Mouse (Mus musculus) limb, embryonic 14.5 days (tissue): ENCODE data around the gene Plekha4. TPM values are rescaled to one million over a fixed set of nuclear protein-coding genes. Genes with fewer than 3 reads are reported as not detected.

Experiments used
- ATAC-seq: fragments of 200-750 bp; cut with Nextera tagmentation; 2 replicates; pipeline ENCODE4 v1.8.0; 2017; ENCODE audit warnings: low read depth, moderate number of reproducible peaks, moderate TSS enrichment; ENCODE audit not compliant: low FRiP score
- DNase-seq: peaks from one replicate; pipeline ENCODE4 v3.0.0-alpha.2; 2015; ENCODE audit warnings: low spot score
- H3K27ac ChIP-seq: fragments of 300-500 bp; sonication (generic); replicated peaks from 2 replicates; pipeline ENCODE4 v1.5.1; 2014; ENCODE audit warnings: low read depth, mild to moderate bottlenecking, low read length, moderate library complexity, mixed read lengths
- H3K27me3 ChIP-seq: fragments of 300-500 bp; sonication (generic); 2 replicates; pipeline ENCODE4 v1.6.1; 2014; ENCODE audit warnings: low read length, mixed read lengths; ENCODE audit not compliant: control insufficient read depth, insufficient read depth
- H3K36me3 ChIP-seq: fragments of 300-500 bp; sonication (generic); 2 replicates; pipeline ENCODE4 v1.6.1; 2014; ENCODE audit warnings: mild to moderate bottlenecking, low read length, moderate library complexity, mixed read lengths; ENCODE audit not compliant: control insufficient read depth, insufficient read depth
- H3K4me1 ChIP-seq: fragments of 300-500 bp; sonication (generic); 2 replicates; pipeline ENCODE4 v1.6.1; 2014; ENCODE audit warnings: antibody characterized with exemption, low read length, mixed read lengths; ENCODE audit not compliant: control insufficient read depth, insufficient read depth
- H3K4me2 ChIP-seq: fragments of 300-500 bp; sonication (generic); replicated peaks from 2 replicates; pipeline ENCODE4 v1.6.1; 2014; ENCODE audit warnings: low read depth, mild to moderate bottlenecking, low read length, moderate library complexity; ENCODE audit not compliant: severe bottlenecking
- H3K4me3 ChIP-seq: fragments of 300-500 bp; sonication (generic); replicated peaks from 2 replicates; pipeline ENCODE4 v1.5.1; 2014; ENCODE audit warnings: low read length
- H3K9ac ChIP-seq: fragments of 300-500 bp; sonication (generic); 2 replicates; pipeline ENCODE4 v1.6.1; 2014; ENCODE audit warnings: mild to moderate bottlenecking, low read depth, low read length, moderate library complexity; ENCODE audit not compliant: severe bottlenecking
- H3K9me3 ChIP-seq: fragments of 300-500 bp; sonication (generic); 2 replicates; pipeline ENCODE4 v1.6.1; 2016; ENCODE audit warnings: low read length; ENCODE audit not compliant: control insufficient read depth
- POLR2A ChIP-seq: fragments of 200-500 bp; IDR thresholded peaks from 2 replicates; pipeline ENCODE4 v1.8.0; 2012; ENCODE audit warnings: inconsistent platforms, mild to moderate bottlenecking, moderate library complexity, borderline replicate concordance; ENCODE audit not compliant: insufficient read depth, insufficient read length; ENCODE audit errors: extremely low read depth
- WGBS: fragments of 180-500 bp; shearing (Covaris S2); extraction: QIAGEN DNeasy Blood & Tissue Kit; methylation state at CpG from one replicate; pipeline ENCODE4 v1.1.7; 2014; 5-methylcytosine and 5-hydroxymethylcytosine counted together
- polyA plus RNA-seq, 2 experiments: library from polyadenylated mRNA; depleted of rRNA in 1 of 2; stranded (reverse) in 1 of 2; unstranded in 1 of 2; fragments of >200 nt; fragmentation: Nextera tagmentation in 1 of 2; extraction: Ambion mirVana in 1 of 2; gene quantifications; 2 replicates each; pipeline versions ENCODE4 v1.2.1 to v1.2.3; 2012 to 2014

The Plekha4 gene
- polyA plus RNA-seq, 2 experiments: 4.6 to 13.1 TPM

DNA sequence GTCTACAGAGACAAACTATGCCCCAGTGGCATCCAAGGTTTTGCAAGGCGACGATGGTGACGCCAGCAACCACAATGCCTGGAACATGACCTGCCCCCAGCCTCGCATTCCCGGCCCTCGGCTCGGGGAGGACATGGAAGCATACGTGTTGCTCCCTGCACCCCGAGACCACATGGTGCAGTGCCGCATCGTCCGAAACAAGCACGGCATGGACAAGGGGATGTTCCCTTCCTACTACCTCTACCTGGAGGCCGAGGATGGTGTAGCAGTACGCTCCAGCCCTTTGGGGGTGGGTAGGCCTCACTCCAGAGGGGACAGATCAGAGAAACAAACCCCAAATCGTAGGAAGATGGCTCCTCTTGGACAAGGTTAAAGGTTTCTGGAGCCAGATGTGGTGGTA lies 7.5 kb upstream of the Plekha4 start:
- TF ChIP-seq POLR2A: no peak
- DNase-seq (no peak), ATAC-seq (no peak)
- no peak overlapping the region for H3K4me3 ChIP-seq
- H3K36me3 ChIP-seq: peaks cover 7% of the 10 kb centered on the region
- no peak overlapping the region for H3K4me2 ChIP-seq
- no peaks in the 10 kb centered on the region for H3K9me3 ChIP-seq
- no peaks in the 10 kb centered on the region for H3K27me3 ChIP-seq
- peaks cover 3% of the 10 kb centered on the region for H3K4me1 ChIP-seq
- WGBS: 92% methylated on average over 16 of the region's 16 CpGs
- H3K9ac ChIP-seq: no peak overlapping the region
- no peak overlapping the region for H3K27ac ChIP-seq

DNA sequence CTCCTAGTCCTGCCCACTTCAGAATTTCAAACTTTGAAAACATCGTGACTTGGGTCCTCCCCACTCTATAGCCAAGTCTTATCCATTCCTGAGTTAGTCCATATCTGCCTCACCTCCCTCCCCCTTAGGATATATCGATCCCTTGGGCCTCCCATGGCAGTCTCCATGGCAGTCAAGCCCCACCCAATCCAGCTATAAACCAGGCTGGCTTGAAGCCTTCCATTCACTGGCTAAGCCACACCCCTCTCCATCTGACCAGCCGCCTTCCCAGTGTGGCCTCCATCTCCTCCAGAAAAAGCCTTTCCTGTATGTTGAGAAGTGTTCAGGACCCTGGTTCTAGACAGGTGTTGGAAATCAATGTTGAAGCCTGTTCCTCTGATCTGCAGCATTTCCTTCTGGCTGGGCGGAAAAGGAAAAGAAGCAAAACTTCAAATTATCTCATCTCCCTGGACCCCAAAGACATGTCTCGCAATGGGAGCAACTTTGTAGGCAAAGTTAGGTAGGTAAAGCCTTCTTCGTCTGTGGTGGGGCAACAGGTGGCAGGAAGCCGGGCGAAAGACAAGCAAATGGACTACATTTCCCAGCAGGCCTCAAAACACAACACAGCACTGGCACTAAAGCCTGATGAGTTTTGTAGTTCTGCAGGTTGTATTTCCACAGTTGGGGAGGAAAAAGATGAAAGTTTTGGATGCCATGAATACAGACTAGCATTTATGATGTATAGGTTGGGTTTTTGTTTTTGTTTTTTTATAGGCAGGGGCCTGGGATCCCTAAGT lies 6.6 kb upstream of the Plekha4 start:
- ATAC-seq: no peak
- Histone ChIP-seq H3K36me3 (peaks cover 13% of the 10 kb centered on the region), H3K27me3 (no peaks in the 10 kb centered on the region), H3K9ac (no peak overlapping the region), H3K4me2 (no peak overlapping the region), H3K4me1 (peaks cover 7% of the 10 kb centered on the region), H3K4me3 (no peak overlapping the region), H3K9me3 (no peaks in the 10 kb centered on the region), H3K27ac (no peak overlapping the region)
- TF ChIP-seq POLR2A: no peak
- 73% methylated on average over 8 of the region's 8 CpGs for WGBS
- no peak for DNase-seq

DNA sequence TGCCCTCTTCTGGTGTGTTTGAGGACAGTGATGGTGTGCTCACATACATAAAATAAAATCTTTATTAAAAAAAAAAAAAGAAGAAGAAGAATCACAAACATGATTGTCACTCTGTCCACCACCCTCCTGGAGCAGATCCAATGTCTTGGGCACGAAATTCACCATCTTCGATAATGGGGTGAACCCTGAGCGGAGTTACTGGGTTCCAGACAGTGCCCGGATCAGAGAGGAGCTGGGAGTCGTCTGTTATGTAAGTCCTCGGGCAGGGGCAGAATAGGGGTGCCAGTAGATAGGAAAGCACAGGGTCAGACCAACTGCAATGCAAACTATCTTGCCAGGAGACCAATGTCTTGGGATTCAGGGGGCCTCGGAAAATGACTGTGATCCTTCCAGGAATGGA lies 5.5 kb upstream of the Plekha4 start:
- Histone ChIP-seq H3K36me3 (peaks cover 15% of the 10 kb centered on the region), H3K27me3 (no peaks in the 10 kb centered on the region), H3K4me2 (no peak overlapping the region), H3K9ac (no peak overlapping the region), H3K9me3 (no peaks in the 10 kb centered on the region), H3K27ac (no peak overlapping the region), H3K4me1 (peaks cover 13% of the 10 kb centered on the region), H3K4me3 (no peak overlapping the region)
- DNase-seq: no peak
- TF ChIP-seq POLR2A: no peak
- ATAC-seq: no peak
- WGBS: 93% methylated on average over 7 of the region's 7 CpGs

DNA sequence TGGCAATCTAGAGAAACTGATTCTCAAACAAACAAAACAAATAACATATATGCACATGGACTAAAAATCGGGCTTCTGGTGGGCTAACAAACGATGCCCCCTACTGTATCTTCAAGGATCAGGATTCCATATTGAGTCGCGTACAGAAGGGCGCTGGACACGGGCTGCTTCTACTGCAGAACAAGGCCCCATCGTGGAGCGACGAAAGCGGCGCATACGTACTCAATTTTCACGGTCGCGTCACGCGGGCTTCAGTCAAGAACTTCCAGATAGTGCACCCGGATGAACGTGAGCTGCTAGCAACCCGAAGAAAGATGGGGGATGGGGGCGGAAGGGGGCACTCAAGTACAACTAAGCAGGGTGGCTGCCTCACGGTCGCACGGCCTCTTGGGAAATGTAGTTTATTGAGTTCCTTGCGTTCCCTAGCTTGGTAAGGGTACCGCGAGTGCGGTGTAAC lies 4.4 kb upstream of the Plekha4 start:
- Histone ChIP-seq H3K4me1 (peaks cover 16% of the 10 kb centered on the region), H3K9me3 (no peaks in the 10 kb centered on the region), H3K4me2 (peak overlapping the region; percentile 50), H3K4me3 (peak overlapping the region; percentile 39), H3K9ac (peak overlapping the region; percentile 50), H3K27me3 (no peaks in the 10 kb centered on the region), H3K27ac (peak overlapping the region; percentile 70), H3K36me3 (peaks cover 15% of the 10 kb centered on the region)
- DNase-seq: peak; percentile 94
- peak; percentile 66; the same call in 1 of the 2 replicates for ATAC-seq
- 0 out of 2 replicates have a peak, but pooled peaks have one; percentile 14 for TF ChIP-seq POLR2A
- WGBS: under 1% methylated on average over 28 of the region's 28 CpGs

- Histone ChIP-seq H3K4me2 (peak overlapping the region; percentile 50), H3K9me3 (no peaks in the 10 kb centered on the region), H3K4me1 (peaks cover 16% of the 10 kb centered on the region), H3K36me3 (peaks cover 15% of the 10 kb centered on the region), H3K4me3 (peak overlapping the region; percentile 39), H3K27me3 (no peaks in the 10 kb centered on the region), H3K9ac (0 out of 2 replicates have a peak overlapping the region, but pooled peaks have one; percentile 50), H3K27ac (no peak overlapping the region)
- WGBS: 56% methylated on average over 16 of the region's 16 CpGs
- DNase-seq (no peak), ATAC-seq (no peak)
- TF ChIP-seq POLR2A: no peak
These were observed 3.9 kb upstream of the Plekha4 start for GRCm38 (mm10) chr7:45522194-45522752.
